Mouse (Mus musculus) lung, embryonic 14.5 days (tissue): ENCODE data around the gene Cdca4. TPM values are rescaled to one million over a fixed set of nuclear protein-coding genes. Genes with fewer than 3 reads are reported as not detected.

ENCODE experiments used
- ATAC-seq: fragments of 200-750 bp; cut with Nextera tagmentation; 2 replicates; pipeline ENCODE4 v1.8.0; 2017; ENCODE audit warnings: mild to moderate bottlenecking, moderate TSS enrichment, moderate library complexity; ENCODE audit not compliant: insufficient read depth
- DNase-seq: peaks from one replicate; pipeline ENCODE4 v3.0.0-alpha.2; 2015
- H3K27ac ChIP-seq: fragments of 300-500 bp; sonication (generic); 2 replicates; pipeline ENCODE4 v1.5.1; 2014; ENCODE audit warnings: low read depth, mild to moderate bottlenecking, moderate library complexity
- H3K27me3 ChIP-seq: fragments of 300-500 bp; sonication (generic); 2 replicates; pipeline ENCODE4 v1.6.1; 2014; ENCODE audit warnings: low read length, control low read depth; ENCODE audit not compliant: insufficient read depth
- H3K36me3 ChIP-seq: fragments of 300-500 bp; sonication (generic); 2 replicates; pipeline ENCODE4 v1.6.1; 2014; ENCODE audit warnings: control low read depth; ENCODE audit not compliant: insufficient read depth
- H3K4me1 ChIP-seq: fragments of 300-500 bp; sonication (generic); 2 replicates; pipeline ENCODE4 v1.6.1; 2014; ENCODE audit warnings: antibody characterized with exemption, control low read depth; ENCODE audit not compliant: insufficient read depth
- H3K4me2 ChIP-seq: fragments of 300-500 bp; sonication (generic); 2 replicates; pipeline ENCODE4 v1.6.1; 2014; ENCODE audit warnings: mild to moderate bottlenecking
- H3K4me3 ChIP-seq: fragments of 300-500 bp; sonication (generic); 2 replicates; pipeline ENCODE4 v1.5.1; 2014; ENCODE audit warnings: low read depth, low read length
- H3K9ac ChIP-seq: fragments of 300-500 bp; sonication (generic); 2 replicates; pipeline ENCODE4 v1.6.1; 2014
- H3K9me3 ChIP-seq: fragments of 300-500 bp; sonication (generic); 2 replicates; pipeline ENCODE4 v1.6.1; 2016; ENCODE audit warnings: low read depth, low read length, control low read depth
- CTCF ChIP-seq: IDR thresholded peaks from 2 replicates; pipeline ENCODE4 v1.5.1; 2016; ENCODE audit warnings: antibody characterized with exemption, low read depth
- WGBS: fragments of 180-500 bp; shearing (Covaris S2); extraction: QIAGEN DNeasy Blood & Tissue Kit; methylation state at CpG from one replicate; pipeline ENCODE4 v1.1.7; 2014; 5-methylcytosine and 5-hydroxymethylcytosine counted together
- polyA plus RNA-seq: library from polyadenylated mRNA; unstranded; fragments of >200 nt; fragmentation: Nextera tagmentation; extraction: Ambion mirVana; gene quantifications from 2 replicates; pipeline ENCODE4 v1.2.1, GENCODE M21; 2014

Gene Cdca4
- polyA plus RNA-seq, 1 experiment from 2014 or later = 153 TPM

DNA sequence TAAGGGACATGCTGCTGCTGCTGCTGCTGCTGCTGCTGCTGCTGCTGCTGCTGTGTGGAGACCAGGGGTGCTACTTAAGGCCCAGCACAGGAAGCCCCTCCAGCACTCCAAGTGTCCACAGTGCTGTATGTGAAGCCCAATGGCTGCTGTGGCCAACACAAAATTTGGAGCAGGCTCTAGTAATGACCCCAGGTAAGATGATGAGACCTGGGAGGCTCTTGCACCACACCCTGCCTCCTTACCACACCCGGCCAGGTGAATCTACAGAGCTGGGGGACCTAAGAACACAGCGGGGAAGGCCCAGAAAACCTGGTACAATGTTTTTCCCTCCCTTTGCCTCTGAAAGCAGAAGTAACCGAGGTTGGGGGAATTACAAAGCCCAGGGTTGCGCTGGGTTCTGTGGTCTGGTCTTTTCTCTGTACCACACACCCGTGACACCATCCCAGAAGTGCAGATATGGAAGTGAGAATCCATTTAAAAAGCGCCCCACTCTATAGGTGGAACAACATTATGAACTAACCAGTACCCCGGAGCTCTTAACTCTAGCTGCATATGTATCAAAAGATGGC lies 38.0 kb upstream of the Cdca4 start:
- Histone ChIP-seq H3K4me1 (no peaks in the 10 kb centered on the region; the same call in 1 of the 2 replicates), H3K27ac (no peak overlapping the region), H3K9me3 (no peaks in the 10 kb centered on the region), H3K27me3 (peaks cover 8% of the 10 kb centered on the region; the same call in 1 of the 2 replicates), H3K36me3 (no peaks in the 10 kb centered on the region), H3K4me2 (no peak overlapping the region), H3K9ac (no peak overlapping the region; the same call in 1 of the 2 replicates), H3K4me3 (no peak overlapping the region)
- no peak for TF ChIP-seq CTCF
- DNase-seq (no peak), ATAC-seq (no peak)
- 84% methylated on average over 7 of the region's 7 CpGs for WGBS

DNA sequence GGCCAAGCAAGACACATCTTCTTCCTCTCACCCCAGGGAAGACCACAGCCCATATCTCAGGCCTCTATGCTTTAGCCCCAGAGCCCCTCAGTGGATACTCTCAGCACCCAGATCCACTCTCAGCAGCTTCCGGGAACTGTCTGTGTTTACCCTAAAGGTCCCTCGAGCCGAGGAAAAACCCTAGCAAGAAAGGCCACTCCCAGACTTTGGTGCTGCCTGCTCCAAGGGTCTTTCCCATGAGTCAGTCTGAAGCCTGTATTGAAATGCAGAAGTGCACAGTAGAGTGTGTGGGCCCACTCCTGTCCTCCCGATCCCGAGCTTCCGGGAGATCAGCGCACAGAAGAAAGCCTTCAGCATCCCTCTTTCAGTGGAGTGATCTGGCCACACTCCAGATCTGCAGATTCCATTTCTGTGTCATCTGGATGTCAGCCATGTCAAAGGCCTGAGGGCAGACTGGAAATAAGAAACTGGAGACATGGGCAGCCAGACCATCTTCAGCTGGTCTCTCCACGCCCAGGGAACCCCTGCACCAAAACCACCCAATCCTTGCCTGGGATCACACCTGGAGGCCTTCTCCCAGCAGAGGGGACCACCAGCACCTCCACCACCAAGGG lies 37.4 kb upstream of the Cdca4 start:
- Histone ChIP-seq H3K27ac (no peak overlapping the region), H3K9ac (no peak overlapping the region), H3K36me3 (no peaks in the 10 kb centered on the region), H3K4me1 (no peaks in the 10 kb centered on the region; the same call in 1 of the 2 replicates), H3K4me3 (no peak overlapping the region), H3K9me3 (no peaks in the 10 kb centered on the region), H3K4me2 (no peak overlapping the region), H3K27me3 (peaks cover 8% of the 10 kb centered on the region; the same call in 1 of the 2 replicates)
- no peak for TF ChIP-seq CTCF
- DNase-seq (peak; percentile 57), ATAC-seq (no peak)
- WGBS = 50% methylated on average over 8 of the region's 8 CpGs

DNA sequence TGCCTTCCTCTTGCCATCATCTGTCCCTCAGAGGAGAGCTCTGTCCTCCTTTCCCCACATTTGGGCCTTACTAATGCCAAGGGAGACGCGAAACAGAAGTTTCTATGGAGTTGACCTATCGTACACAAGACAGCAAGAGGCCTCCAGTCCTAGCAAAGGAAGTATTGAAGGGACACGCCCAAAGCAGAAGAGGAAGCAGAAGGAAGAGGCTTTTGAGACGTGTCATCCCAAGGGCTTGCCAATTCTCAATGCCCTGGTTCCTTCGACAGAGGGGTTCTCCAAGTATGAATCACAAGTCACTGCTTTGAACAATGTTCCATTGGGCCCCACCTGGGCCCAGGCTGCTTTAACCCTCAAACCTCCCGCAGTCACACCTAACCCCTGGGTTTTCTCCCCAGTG lies 35.6 kb upstream of the Cdca4 start:
- Histone ChIP-seq H3K27me3 (no peaks in the 10 kb centered on the region), H3K9ac (no peak overlapping the region), H3K36me3 (no peaks in the 10 kb centered on the region), H3K9me3 (no peaks in the 10 kb centered on the region), H3K4me2 (no peak overlapping the region), H3K27ac (no peak overlapping the region), H3K4me3 (no peak overlapping the region), H3K4me1 (no peaks in the 10 kb centered on the region; the same call in 1 of the 2 replicates)
- 83% methylated on average over 7 of the region's 7 CpGs for WGBS
- DNase-seq (no peak), ATAC-seq (no peak)
- no peak for TF ChIP-seq CTCF

DNA sequence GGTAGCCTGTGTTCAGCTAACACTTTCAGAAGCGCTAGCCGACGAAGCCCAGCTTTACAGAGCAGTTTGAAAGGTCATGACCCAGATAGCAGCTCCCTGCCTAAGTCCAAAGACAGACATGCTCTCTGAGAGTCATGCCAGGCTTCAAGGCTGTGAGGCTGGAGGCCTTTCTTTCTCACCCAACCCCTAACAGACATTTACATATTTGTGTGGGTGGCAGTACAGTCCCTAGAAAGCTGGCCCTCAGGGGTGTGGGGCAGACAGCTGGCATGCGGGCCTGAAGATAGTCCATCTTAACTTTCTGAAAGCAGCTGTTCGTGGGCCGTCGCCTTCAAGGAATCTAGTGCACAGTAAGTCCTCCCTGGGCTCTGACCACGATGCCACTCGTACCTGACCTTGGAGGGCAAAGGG lies 32.7 kb upstream of the Cdca4 start:
- peak; percentile 30 for DNase-seq
- Histone ChIP-seq H3K4me1 (no peaks in the 10 kb centered on the region; the same call in 1 of the 2 replicates), H3K36me3 (no peaks in the 10 kb centered on the region), H3K9me3 (no peaks in the 10 kb centered on the region), H3K4me2 (no peak overlapping the region), H3K27me3 (no peaks in the 10 kb centered on the region), H3K9ac (no peak overlapping the region), H3K27ac (no peak overlapping the region), H3K4me3 (no peak overlapping the region)
- 41% methylated on average over 9 of the region's 9 CpGs for WGBS
- TF ChIP-seq CTCF = no peak
- ATAC-seq = no peak

DNA sequence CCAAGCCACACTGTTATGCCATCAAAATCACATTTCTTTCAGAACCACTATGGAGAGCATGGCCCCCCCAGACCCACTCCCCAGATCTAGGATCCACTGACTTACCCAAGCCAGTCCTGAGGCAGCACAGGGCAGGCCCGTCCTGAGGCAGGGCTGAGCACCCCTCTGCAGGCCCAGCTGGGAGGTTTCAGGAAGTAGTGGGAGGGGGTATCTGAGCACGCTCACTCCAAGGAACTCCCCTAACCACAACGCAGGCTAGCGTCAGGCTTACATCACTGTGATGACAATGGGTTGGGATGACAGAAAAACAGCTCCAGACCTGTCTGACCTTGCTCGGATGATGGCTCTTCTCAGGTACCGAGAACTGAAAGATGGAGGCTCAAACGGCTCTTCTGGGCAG lies 31.5 kb upstream of the Cdca4 start:
- H3K27ac ChIP-seq = no peak overlapping the region
- no peak overlapping the region for H3K9ac ChIP-seq
- DNase-seq (no peak), ATAC-seq (no peak)
- no peak overlapping the region for H3K4me3 ChIP-seq
- H3K9me3 ChIP-seq = no peaks in the 10 kb centered on the region
- no peak for TF ChIP-seq CTCF
- no peaks in the 10 kb centered on the region for H3K4me1 ChIP-seq
- 60% methylated on average over 7 of the region's 7 CpGs for WGBS
- no peaks in the 10 kb centered on the region for H3K27me3 ChIP-seq
- no peak overlapping the region for H3K4me2 ChIP-seq
- no peaks in the 10 kb centered on the region for H3K36me3 ChIP-seq

DNA sequence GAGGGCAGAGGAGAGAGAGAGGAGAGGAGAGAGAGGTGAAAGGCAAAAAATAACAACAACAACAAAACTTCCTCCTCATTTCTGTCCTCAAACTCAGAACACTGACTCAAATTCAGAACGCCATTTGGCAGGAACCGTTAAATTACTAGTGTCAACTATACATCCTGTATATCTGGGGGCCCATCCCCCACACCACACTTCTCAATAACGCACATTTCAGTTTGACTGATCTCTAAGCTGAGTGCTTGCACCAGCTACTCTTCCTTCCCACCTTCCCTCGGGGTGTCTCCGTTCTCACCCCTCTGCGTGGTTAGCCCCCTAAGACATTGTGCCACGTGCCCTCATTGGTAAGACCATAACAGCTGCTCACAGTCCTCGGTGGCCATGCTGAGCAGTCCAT lies 30.7 kb upstream of the Cdca4 start:
- H3K4me3 ChIP-seq = no peak overlapping the region
- no peak overlapping the region for H3K9ac ChIP-seq
- no peak overlapping the region for H3K4me2 ChIP-seq
- no peaks in the 10 kb centered on the region for H3K4me1 ChIP-seq
- no peak overlapping the region for H3K27ac ChIP-seq
- TF ChIP-seq CTCF = no peak
- no peaks in the 10 kb centered on the region for H3K27me3 ChIP-seq
- no peaks in the 10 kb centered on the region for H3K36me3 ChIP-seq
- 56% methylated on average over 8 of the region's 8 CpGs for WGBS
- no peak for ATAC-seq
- peak; percentile 34 for DNase-seq
- no peaks in the 10 kb centered on the region for H3K9me3 ChIP-seq

DNA sequence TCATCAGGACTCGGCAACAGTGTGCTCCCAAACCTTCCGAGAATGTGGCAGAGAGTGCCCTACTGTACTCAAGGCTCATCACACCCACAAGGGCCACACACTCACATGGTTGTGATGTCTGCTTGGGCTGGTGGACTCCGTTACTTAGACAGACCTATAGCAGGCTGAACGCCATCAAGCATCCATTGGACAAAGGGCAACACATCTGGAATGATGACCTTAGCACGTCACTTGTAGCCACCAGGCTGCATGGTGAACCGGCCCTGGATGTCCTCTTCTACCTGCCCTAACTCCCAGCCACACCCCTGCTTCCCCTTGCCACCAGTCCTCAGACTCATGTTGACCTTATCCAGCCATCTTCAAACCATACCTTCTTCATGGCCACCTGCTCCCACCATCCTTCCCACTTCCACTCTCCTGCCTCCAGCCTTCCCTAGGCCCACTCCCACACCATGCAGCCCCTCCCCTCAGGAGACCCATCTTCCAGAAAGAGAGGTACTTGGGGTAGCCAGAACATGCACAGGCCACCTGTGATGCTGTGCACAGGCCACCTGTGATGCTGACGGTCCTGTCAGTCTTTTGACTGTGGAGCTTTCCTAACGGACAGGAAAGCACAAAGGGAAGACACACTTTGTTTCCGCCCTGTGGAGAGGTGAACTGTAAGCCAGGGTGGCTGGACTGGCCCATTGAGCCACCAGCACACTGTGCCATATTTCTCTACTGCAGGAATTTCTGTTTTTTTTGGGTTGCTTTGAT lies 29.5 kb upstream of the Cdca4 start:
- H3K9ac ChIP-seq = no peak overlapping the region
- WGBS = 78% methylated on average over 9 of the region's 9 CpGs
- H3K36me3 ChIP-seq = no peaks in the 10 kb centered on the region

More for the DNA sequence above, 29.5 kb upstream of the Cdca4 start:
- ATAC-seq (no peak), DNase-seq (no peak)
- TF ChIP-seq CTCF = no peak
- Histone ChIP-seq H3K9me3 (no peaks in the 10 kb centered on the region), H3K4me1 (no peaks in the 10 kb centered on the region), H3K4me3 (no peak overlapping the region), H3K27me3 (no peaks in the 10 kb centered on the region), H3K4me2 (no peak overlapping the region), H3K27ac (no peak overlapping the region)
